Mouse (Mus musculus): ENCODE results near the gene Hcn1. TPM values are rescaled to one million over a fixed set of nuclear protein-coding genes. Genes with fewer than 3 reads are reported as not detected.

Hcn1 gene
- polyA plus RNA-seq, 1 experiment, result not detected

- Histone ChIP-seq H3K27me3 (replicated peaks) (no peaks in the 10 kb centered on the region), H3K4me3 (replicated peaks) (no peak overlapping the region), H3K36me3 (replicated peaks; ENCODE audit: low read length) (no peaks in the 10 kb centered on the region), H3K9me3 (no peaks in the 10 kb centered on the region), H3K4me1 (no peaks in the 10 kb centered on the region)
- TF ChIP-seq FLI1 (IDR thresholded peaks at IDR 0.05; ENCODE audit: low read length) (no peak), GATA1 (IDR thresholded peaks at IDR 0.05; ENCODE audit: borderline replicate concordance, low read length) (no peak)
Observed at GRCm38 (mm10) chr13:117929734-117930133, 327.6 kb downstream of the Hcn1 start.

- Histone ChIP-seq H3K27me3 (replicated peaks) (no peaks in the 10 kb centered on the region), H3K9me3 (no peaks in the 10 kb centered on the region), H3K4me1 (no peaks in the 10 kb centered on the region), H3K36me3 (replicated peaks; ENCODE audit: low read length) (no peaks in the 10 kb centered on the region), H3K4me3 (replicated peaks) (no peak overlapping the region)
- no peak for TF ChIP-seq FLI1 (IDR thresholded peaks at IDR 0.05; ENCODE audit: low read length)
- no peak for TF ChIP-seq GATA1 (IDR thresholded peaks at IDR 0.05; ENCODE audit: borderline replicate concordance, low read length)
Observed at GRCm38 (mm10) chr13:117931746-117932145, 329.6 kb downstream of the Hcn1 start.

GRCm38 (mm10) chr13:117938761-117939160 lies 336.6 kb downstream of the Hcn1 start:
- Histone ChIP-seq H3K27me3 (replicated peaks) (no peaks in the 10 kb centered on the region), H3K4me1 (no peaks in the 10 kb centered on the region), H3K4me3 (replicated peaks) (no peak overlapping the region), H3K36me3 (replicated peaks; ENCODE audit: low read length) (no peaks in the 10 kb centered on the region), H3K9me3 (no peaks in the 10 kb centered on the region)
- TF ChIP-seq FLI1 (IDR thresholded peaks at IDR 0.05; ENCODE audit: low read length), result no peak
- TF ChIP-seq GATA1 (IDR thresholded peaks at IDR 0.05; ENCODE audit: borderline replicate concordance, low read length), result no peak

GRCm38 (mm10) chr13:117940536-117941280 lies 338.6 kb downstream of the Hcn1 start:
- no peaks in the 10 kb centered on the region for H3K4me1 ChIP-seq
- no peaks in the 10 kb centered on the region for H3K27me3 ChIP-seq (replicated peaks)
- TF ChIP-seq GATA1 (IDR thresholded peaks at IDR 0.05; ENCODE audit: borderline replicate concordance, low read length) (no peak), FLI1 (IDR thresholded peaks at IDR 0.05; ENCODE audit: low read length) (no peak)
- H3K36me3 ChIP-seq (replicated peaks; ENCODE audit: low read length), result no peaks in the 10 kb centered on the region
- H3K4me3 ChIP-seq (replicated peaks), result no peak overlapping the region
- H3K9me3 ChIP-seq, result no peaks in the 10 kb centered on the region

DNA sequence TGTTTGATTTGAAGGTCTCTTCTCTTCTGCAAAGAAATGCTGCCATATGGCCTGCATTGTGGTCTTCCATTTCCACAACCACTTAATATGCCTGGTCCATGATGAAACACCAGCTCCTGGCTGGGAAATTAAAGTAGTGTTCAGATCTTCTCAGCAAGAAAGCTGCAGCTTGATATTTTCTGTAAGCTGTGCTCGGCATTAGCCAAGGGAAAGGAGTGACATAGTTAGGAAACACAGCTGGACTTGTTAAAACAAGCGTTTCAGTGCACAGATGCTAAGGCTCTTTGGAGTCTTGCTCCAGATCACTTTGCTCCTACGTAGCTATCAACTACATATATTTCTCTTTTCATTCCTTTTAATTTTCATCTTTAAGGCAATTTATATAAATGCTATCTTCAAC lies 344.7 kb downstream of the Hcn1 start:
- Histone ChIP-seq H3K4me1 (no peaks in the 10 kb centered on the region), H3K9me3 (no peaks in the 10 kb centered on the region), H3K4me3 (replicated peaks) (no peak overlapping the region), H3K36me3 (replicated peaks; ENCODE audit: low read length) (no peaks in the 10 kb centered on the region), H3K27me3 (replicated peaks) (no peaks in the 10 kb centered on the region)
- TF ChIP-seq FLI1 (IDR thresholded peaks at IDR 0.05; ENCODE audit: low read length), result no peak
- no peak for TF ChIP-seq GATA1 (IDR thresholded peaks at IDR 0.05; ENCODE audit: borderline replicate concordance, low read length)

DNA sequence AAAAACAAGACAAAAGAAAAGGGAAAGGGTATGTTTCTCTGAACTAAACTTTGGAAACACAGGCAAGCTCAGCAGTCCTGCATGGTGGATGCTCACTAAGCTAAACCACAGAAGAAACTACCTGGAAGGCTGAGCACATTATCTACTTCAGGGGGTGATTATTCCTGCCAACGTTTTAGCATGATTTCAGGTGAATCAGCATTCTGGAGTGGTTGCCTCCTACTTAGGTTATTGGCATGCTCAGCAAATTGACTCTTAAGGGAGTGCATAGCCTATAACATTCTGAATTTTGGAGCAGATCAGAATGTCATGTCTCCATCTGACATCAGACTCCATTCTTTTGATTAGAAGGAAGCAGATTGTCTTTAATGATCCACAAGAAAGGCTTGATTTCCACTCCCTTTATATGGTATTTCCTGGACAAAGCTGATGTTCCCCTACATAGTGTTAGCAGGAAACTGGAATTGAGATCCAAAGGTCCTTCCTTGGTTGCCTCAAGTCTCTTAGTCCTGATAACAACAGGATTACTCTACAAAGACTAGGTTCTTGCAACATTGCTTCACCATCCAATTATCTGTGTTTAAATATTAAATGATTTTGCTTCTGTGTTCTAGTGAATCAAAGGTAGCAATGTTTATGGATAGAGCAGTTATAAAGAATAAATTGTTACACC lies 345.7 kb downstream of the Hcn1 start:
- Histone ChIP-seq H3K4me3 (replicated peaks) (no peak overlapping the region), H3K36me3 (replicated peaks; ENCODE audit: low read length) (no peaks in the 10 kb centered on the region), H3K4me1 (no peaks in the 10 kb centered on the region), H3K27me3 (replicated peaks) (no peaks in the 10 kb centered on the region), H3K9me3 (no peaks in the 10 kb centered on the region)
- TF ChIP-seq GATA1 (IDR thresholded peaks at IDR 0.05; ENCODE audit: borderline replicate concordance, low read length), result no peak
- TF ChIP-seq FLI1 (IDR thresholded peaks at IDR 0.05; ENCODE audit: low read length), result no peak

DNA sequence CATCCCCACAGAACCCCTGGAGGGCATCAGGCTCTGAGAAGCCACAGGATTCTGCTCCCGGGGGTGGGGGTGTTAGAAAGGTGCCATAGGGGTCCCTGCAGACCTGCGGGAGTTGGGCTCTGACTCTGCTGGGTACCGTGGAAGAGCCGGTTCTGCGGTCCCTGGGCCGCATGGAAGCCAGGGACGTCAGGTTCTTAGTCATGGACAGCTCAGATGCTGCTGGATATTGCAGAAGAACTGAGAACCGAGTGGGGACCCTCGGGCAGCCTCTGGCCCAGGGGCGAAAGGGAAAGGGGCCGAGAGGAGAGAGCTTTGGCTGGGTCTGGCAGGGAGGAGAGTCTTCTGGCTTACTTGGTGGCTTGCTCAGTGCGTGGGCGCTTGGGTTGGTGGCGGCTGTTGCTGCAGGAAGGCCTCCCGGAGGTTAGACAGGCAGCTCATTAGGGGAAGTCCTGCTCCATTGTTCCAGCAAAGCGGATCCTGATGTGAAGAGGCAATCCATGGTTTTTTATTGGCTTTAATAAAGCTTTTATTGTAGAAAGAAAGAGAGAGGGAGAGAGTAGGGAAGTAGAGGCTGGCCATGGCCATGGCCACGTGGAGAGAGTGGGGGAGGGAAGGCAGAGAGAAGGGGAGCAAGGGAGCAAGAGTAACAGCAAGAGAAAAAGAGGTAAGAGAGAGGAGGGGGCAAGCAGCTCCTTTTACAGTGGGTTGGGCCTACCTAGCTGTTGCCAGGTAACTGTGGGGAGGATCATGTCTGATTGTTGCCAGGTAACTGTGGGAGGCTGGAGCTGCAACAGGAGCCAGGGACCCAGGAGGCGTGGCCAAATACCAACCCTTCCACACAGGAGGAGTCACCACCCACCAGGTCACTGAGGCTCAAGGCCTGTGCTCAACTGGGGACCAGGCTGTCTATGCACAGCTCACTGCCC lies 356.6 kb downstream of the Hcn1 start:
- no peak overlapping the region for H3K4me3 ChIP-seq (replicated peaks)
- no peaks in the 10 kb centered on the region for H3K27me3 ChIP-seq (replicated peaks)
- no peaks in the 10 kb centered on the region for H3K36me3 ChIP-seq (replicated peaks; ENCODE audit: low read length)
- H3K4me1 ChIP-seq, result no peaks in the 10 kb centered on the region
- TF ChIP-seq GATA1 (IDR thresholded peaks at IDR 0.05; ENCODE audit: borderline replicate concordance, low read length) (no peak), FLI1 (IDR thresholded peaks at IDR 0.05; ENCODE audit: low read length) (no peak)
- H3K9me3 ChIP-seq, result peaks cover 9% of the 10 kb centered on the region

DNA sequence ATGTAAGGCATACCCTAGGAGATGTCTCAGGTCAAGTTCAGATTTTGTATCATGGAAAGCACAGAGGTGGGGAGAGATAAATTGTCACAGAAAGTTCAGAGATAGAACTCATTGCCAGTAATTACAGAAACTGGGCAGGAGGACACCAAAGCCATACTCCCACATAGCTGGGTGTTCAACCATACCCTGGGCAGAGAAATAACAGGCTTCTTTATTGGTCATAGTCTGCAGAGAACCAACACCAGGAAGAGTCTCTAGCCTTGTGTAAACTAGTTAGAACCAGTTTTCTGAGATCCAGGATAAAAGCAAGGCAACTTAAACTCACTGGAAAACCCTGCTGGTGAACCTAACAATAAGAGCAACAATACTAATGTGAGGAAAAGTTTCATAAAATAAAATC lies 362.5 kb downstream of the Hcn1 start:
- Histone ChIP-seq H3K4me3 (replicated peaks) (no peak overlapping the region), H3K4me1 (no peaks in the 10 kb centered on the region), H3K36me3 (replicated peaks; ENCODE audit: low read length) (no peaks in the 10 kb centered on the region), H3K9me3 (no peaks in the 10 kb centered on the region), H3K27me3 (replicated peaks) (no peaks in the 10 kb centered on the region)
- no peak for TF ChIP-seq FLI1 (IDR thresholded peaks at IDR 0.05; ENCODE audit: low read length)
- no peak for TF ChIP-seq GATA1 (IDR thresholded peaks at IDR 0.05; ENCODE audit: borderline replicate concordance, low read length)

- Histone ChIP-seq H3K36me3 (replicated peaks; ENCODE audit: low read length) (no peaks in the 10 kb centered on the region), H3K4me3 (replicated peaks) (peak overlapping the region; percentile 1), H3K27me3 (replicated peaks) (no peaks in the 10 kb centered on the region), H3K4me1 (no peaks in the 10 kb centered on the region), H3K9me3 (peaks cover 7% of the 10 kb centered on the region)
- no peak for TF ChIP-seq GATA1 (IDR thresholded peaks at IDR 0.05; ENCODE audit: borderline replicate concordance, low read length)
- TF ChIP-seq FLI1 (IDR thresholded peaks at IDR 0.05; ENCODE audit: low read length), result no peak
Observed at GRCm38 (mm10) chr13:117975382-117975781, 373.3 kb downstream of the Hcn1 start.
